Mouse (Mus musculus) embryonic facial prominence, embryonic 12.5 days (tissue): ENCODE data around the gene Farp1. TPM values are rescaled to one million over a fixed set of nuclear protein-coding genes. Genes with fewer than 3 reads are reported as not detected.
"Not testable (repeated sequence)": the region's sequence is repeated elsewhere in the genome, so short reads cannot be mapped to it uniquely, and the experiment has no call there.

Experiments used
- ATAC-seq: fragments of 200-750 bp; cut with Nextera tagmentation; 2 replicates; pipeline ENCODE4 v1.8.0; 2017; ENCODE audit not compliant: insufficient number of reproducible peaks, insufficient read depth, low FRiP score, low TSS enrichment
- H3K27ac ChIP-seq: fragments of 300-500 bp; sonication (generic); 2 replicates; pipeline ENCODE4 v1.5.1; 2016; ENCODE audit warnings: mild to moderate bottlenecking
- H3K27me3 ChIP-seq: fragments of 300-500 bp; sonication (generic); 2 replicates; pipeline ENCODE4 v1.6.1; 2016; ENCODE audit warnings: mild to moderate bottlenecking, moderate library complexity
- H3K36me3 ChIP-seq: fragments of 300-500 bp; sonication (generic); 2 replicates; pipeline ENCODE4 v1.6.1; 2016; ENCODE audit warnings: mild to moderate bottlenecking
- H3K4me1 ChIP-seq: fragments of 300-500 bp; sonication (generic); 2 replicates; pipeline ENCODE4 v1.6.1; 2016
- H3K4me2 ChIP-seq: fragments of 300-500 bp; sonication (generic); replicated peaks from 2 replicates; pipeline ENCODE4 v1.6.1; 2016; ENCODE audit warnings: mild to moderate bottlenecking, moderate library complexity
- H3K4me3 ChIP-seq: fragments of 300-500 bp; sonication (generic); 2 replicates; pipeline ENCODE4 v1.5.1; 2016; ENCODE audit warnings: mild to moderate bottlenecking
- H3K9ac ChIP-seq: fragments of 300-500 bp; sonication (generic); 2 replicates; pipeline ENCODE4 v1.6.1; 2016; ENCODE audit warnings: mild to moderate bottlenecking, moderate library complexity
- H3K9me3 ChIP-seq: fragments of 300-500 bp; sonication (generic); 2 replicates; pipeline ENCODE4 v1.6.1; 2016; ENCODE audit warnings: mild to moderate bottlenecking, moderate library complexity
- WGBS: fragments of 180-500 bp; shearing (Covaris S2); methylation state at CpG from one replicate; pipeline ENCODE4 v1.1.7; 2016; 5-methylcytosine and 5-hydroxymethylcytosine counted together
- polyA plus RNA-seq: library from polyadenylated mRNA; unstranded; fragments of >200 nt; fragmentation: Nextera tagmentation; extraction: Ambion mirVana; gene quantifications from 2 replicates; pipeline ENCODE4 v1.2.1, GENCODE M21; 2016

Farp1 gene
- polyA plus RNA-seq, 1 experiment from 2014 or later = 55.9 TPM

DNA sequence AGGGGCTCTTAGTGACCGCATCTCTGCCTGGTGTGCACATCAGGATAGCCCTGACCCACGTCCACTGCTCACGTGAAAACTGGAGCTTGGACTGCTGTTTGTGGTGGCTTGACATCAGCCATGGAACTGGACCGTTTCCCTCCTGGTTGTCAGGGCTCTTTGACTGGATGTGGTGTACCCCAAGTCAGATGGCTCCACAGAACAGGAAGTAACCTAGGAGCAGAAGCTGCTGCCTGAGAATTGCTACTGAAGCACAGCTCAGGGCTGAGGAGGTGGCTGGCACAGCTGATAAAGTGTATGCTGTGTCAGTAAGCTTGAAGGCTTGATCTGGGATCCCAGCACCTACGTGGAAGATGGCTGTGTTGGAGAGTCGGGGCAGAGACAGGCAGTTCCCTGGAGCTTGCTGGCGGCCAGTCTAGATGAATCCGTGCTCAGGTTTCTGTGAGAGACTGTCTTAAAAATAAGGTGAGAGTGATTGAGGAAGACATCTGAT is 151.4 kb downstream of the Farp1 start:
- Histone ChIP-seq H3K4me1 (peaks cover 3% of the 10 kb centered on the region), H3K9ac (no peak overlapping the region), H3K27me3 (no peaks in the 10 kb centered on the region), H3K27ac (no peak overlapping the region), H3K4me3 (no peak overlapping the region), H3K4me2 (no peak overlapping the region), H3K9me3 (no peaks in the 10 kb centered on the region), H3K36me3 (0 out of 2 replicates have a peak, but pooled peaks cover 14% of the 10 kb centered on the region)
- ATAC-seq = no peak
- WGBS = 83% methylated on average over 8 of the region's 8 CpGs

DNA sequence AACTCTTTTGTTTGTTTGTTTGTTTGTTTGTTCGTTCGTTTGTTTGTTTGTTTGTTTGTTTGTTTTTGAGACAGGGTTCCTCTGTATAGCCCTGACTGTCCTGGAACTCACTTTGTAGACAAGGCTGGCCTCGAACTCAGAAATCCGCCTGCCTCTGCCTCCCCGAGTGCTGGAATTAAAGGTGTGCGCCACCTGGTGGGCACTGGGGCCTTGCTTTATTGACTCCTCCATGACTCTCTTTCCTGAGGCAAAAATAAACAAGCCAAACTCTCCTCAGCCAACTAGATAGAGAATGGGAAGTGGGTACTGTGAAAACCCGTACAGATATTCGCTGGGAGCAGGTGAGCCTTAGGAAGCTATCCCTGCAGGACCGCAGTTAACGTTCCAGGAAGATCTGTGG is 154.8 kb downstream of the Farp1 start:
- not testable (repeated sequence) for H3K4me3 ChIP-seq, ATAC-seq
- 90% methylated on average over 10 of the region's 10 CpGs for WGBS

DNA sequence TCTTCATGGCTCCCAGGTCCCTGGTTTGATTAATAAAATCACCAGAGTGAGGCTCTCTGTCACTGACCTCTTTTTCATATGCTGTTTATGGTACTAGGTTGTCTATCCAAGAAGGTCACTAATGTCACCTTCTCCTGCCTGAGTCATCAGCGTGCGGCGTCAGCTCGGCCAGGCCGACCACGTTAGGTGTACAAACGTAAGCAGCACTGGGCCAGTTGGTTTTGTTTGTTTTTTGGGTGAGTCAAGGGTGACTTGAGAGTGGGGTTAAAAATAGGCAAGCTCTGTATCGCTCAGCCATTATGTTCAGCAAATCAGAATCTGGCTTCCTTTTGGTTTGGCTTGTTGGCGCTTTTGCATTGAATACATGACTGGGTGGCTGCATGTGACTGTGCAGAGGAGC is 155.4 kb downstream of the Farp1 start:
- no peak overlapping the region for H3K9ac ChIP-seq
- H3K27ac ChIP-seq = no peak overlapping the region
- 0 out of 2 replicates have a peak, but pooled peaks cover 14% of the 10 kb centered on the region for H3K36me3 ChIP-seq
- ATAC-seq = no peak
- H3K27me3 ChIP-seq = no peaks in the 10 kb centered on the region
- H3K4me1 ChIP-seq = peaks cover 15% of the 10 kb centered on the region
- no peak overlapping the region for H3K4me3 ChIP-seq
- 90% methylated on average over 9 of the region's 9 CpGs for WGBS
- H3K4me2 ChIP-seq = no peak overlapping the region
- H3K9me3 ChIP-seq = no peaks in the 10 kb centered on the region

More for the DNA sequence above, 154.8 kb downstream of the Farp1 start:
- Histone ChIP-seq H3K4me1 (peaks cover 15% of the 10 kb centered on the region), H3K36me3 (0 out of 2 replicates have a peak, but pooled peaks cover 14% of the 10 kb centered on the region)
- H3K27me3 ChIP-seq, H3K9ac ChIP-seq, H3K4me2 ChIP-seq, H3K27ac ChIP-seq, H3K9me3 ChIP-seq: not testable (repeated sequence)

DNA sequence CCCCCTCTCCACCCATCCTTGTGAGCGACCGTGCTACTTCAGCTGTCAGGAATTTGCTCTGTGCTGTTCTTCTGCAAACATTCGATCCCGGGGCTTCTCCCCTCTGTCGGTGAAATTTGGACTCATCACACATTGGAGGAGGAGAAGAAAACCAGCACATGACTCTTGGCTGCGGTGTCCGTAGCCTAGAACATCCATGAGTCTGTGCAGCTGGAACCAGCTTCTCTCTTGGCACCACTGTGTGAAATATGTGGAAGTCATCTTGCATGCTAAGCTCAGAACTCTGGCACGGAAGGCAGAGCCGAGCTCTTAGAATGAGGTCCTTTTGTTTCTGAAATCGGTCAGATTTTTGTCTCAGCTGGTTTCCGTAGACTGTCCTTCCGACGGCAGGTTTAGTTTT is 156.7 kb downstream of the Farp1 start:
- peaks cover 15% of the 10 kb centered on the region for H3K4me1 ChIP-seq
- H3K9me3 ChIP-seq = no peaks in the 10 kb centered on the region
- no peak for ATAC-seq
- no peak overlapping the region for H3K4me3 ChIP-seq
- 63% methylated on average over 13 of the region's 13 CpGs for WGBS
- H3K27ac ChIP-seq = peak overlapping the region; percentile 51
- no peak overlapping the region for H3K9ac ChIP-seq
- 0 out of 2 replicates have a peak, but pooled peaks cover 15% of the 10 kb centered on the region for H3K36me3 ChIP-seq
- H3K4me2 ChIP-seq = no peak overlapping the region
- no peaks in the 10 kb centered on the region for H3K27me3 ChIP-seq

DNA sequence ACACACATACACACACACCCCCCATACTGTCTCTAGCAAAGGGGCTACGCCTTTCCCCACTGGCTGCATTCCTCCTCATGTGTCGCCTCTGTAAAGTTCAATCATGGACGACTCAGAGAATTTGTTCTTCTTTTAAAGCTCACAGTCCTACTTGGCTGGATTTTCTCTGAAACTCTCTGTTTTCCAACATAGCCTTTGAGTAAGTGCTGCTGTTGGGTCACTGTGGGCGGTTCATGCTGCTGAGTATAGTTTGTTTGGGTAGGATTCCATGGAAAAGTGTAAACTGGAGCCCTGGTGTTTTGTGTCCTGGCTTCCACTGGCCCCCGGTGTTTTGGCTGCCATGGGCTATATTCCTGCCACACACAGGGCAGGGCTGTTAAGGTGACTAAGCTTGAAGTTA is 157.4 kb downstream of the Farp1 start:
- H3K27ac ChIP-seq = peak overlapping the region; percentile 51
- ATAC-seq = no peak
- no peak overlapping the region for H3K9ac ChIP-seq
- no peaks in the 10 kb centered on the region for H3K9me3 ChIP-seq
- H3K4me3 ChIP-seq = no peak overlapping the region
- H3K27me3 ChIP-seq = no peaks in the 10 kb centered on the region
- H3K4me1 ChIP-seq = peaks cover 15% of the 10 kb centered on the region
- no peak overlapping the region for H3K4me2 ChIP-seq
- 71% methylated on average over 5 of the region's 5 CpGs for WGBS
- 0 out of 2 replicates have a peak, but pooled peaks cover 12% of the 10 kb centered on the region for H3K36me3 ChIP-seq

DNA sequence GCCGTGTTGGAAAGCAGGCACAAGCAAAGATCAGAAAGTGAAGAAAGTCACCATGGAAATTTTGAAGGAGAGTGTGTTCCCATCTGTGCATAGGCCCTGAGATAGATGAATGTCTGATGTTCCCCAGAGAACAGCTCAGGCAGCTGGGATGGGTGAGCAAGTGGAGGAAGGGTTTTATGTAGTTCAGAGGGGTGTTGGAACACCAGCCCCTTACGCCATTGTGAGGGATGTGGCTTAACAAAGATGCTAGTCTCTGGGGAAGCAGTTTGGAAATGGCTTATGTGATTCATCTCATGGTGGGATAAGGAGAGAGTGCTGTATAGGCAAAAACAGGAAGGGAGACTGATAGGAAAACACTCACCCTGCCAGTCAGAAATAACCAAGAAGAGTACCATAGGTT is 159.0 kb downstream of the Farp1 start:
- no peak for ATAC-seq
- Histone ChIP-seq H3K4me2 (no peak overlapping the region), H3K4me1 (peaks cover 25% of the 10 kb centered on the region), H3K36me3 (0 out of 2 replicates have a peak, but pooled peaks cover 6% of the 10 kb centered on the region), H3K27ac (no peak overlapping the region), H3K9ac (no peak overlapping the region), H3K27me3 (no peaks in the 10 kb centered on the region), H3K4me3 (no peak overlapping the region), H3K9me3 (no peaks in the 10 kb centered on the region)
- WGBS = 90% methylated on average over 2 of the region's 2 CpGs

DNA sequence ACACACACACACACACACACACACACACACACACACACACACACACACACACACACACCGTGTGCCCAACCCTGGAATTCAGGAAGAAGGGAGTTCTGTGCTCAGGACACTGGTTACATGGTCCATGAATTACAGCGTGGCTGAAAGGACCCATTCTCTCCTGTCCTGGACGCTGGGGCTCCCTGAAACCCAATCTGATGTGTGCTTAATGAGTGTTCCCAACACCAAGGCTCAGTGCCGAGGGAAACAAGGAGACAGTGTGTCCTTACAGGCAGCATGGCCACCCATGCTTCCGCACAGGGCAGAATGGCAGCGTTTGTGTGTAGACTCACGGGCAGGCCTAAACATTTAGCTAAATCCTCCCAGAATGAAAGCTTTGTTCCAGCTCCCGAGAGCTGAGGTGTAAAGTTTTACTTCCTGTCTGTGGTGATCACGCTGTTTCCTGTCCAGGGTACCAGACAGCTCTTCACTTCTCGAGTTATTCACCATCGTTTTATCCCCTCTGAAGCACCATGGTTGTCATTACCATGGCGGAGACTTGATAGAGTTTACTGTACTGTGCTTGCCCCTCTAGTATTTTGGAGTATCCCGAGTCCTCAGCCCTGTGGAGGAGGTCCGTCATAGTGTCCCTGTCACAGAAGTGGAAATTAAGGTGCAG is 164.0 kb downstream of the Farp1 start:
- Histone ChIP-seq H3K36me3 (0 out of 2 replicates have a peak, but pooled peaks cover 6% of the 10 kb centered on the region), H3K27me3 (no peaks in the 10 kb centered on the region), H3K4me1 (peaks cover 34% of the 10 kb centered on the region), H3K9ac (no peak overlapping the region), H3K4me2 (no peak overlapping the region), H3K4me3 (no peak overlapping the region), H3K9me3 (no peaks in the 10 kb centered on the region), H3K27ac (peak overlapping the region; percentile 80)
- ATAC-seq = peak; percentile 85
- 25% methylated on average over 14 of the region's 14 CpGs for WGBS

DNA sequence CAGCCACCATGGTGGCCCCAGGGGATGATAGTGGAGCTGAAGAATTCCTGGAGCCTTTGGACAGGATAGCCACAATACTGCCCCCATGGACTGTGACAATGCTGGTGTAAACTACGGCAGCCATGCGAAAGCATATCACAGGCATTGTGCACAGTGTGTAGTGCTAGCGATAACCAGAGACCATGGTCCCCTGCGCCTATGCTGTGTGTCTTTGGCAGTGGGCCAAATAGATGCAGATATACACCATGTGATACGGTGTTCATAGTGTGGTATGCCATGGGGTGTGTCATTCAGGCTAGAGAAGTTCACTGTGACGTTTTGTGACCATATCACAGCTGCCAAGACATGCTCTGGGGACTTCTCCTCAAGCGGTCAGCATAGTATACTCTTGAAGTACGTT is 164.8 kb downstream of the Farp1 start:
- no peak overlapping the region for H3K4me2 ChIP-seq
- H3K4me1 ChIP-seq = peaks cover 36% of the 10 kb centered on the region
- no peaks in the 10 kb centered on the region for H3K27me3 ChIP-seq
- H3K27ac ChIP-seq = peak overlapping the region; percentile 80
- 0 out of 2 replicates have a peak, but pooled peaks cover 6% of the 10 kb centered on the region for H3K36me3 ChIP-seq
- ATAC-seq = peak; percentile 73
- H3K4me3 ChIP-seq = no peak overlapping the region
- H3K9me3 ChIP-seq = no peaks in the 10 kb centered on the region
- no peak overlapping the region for H3K9ac ChIP-seq
- 54% methylated on average over 8 of the region's 8 CpGs for WGBS

DNA sequence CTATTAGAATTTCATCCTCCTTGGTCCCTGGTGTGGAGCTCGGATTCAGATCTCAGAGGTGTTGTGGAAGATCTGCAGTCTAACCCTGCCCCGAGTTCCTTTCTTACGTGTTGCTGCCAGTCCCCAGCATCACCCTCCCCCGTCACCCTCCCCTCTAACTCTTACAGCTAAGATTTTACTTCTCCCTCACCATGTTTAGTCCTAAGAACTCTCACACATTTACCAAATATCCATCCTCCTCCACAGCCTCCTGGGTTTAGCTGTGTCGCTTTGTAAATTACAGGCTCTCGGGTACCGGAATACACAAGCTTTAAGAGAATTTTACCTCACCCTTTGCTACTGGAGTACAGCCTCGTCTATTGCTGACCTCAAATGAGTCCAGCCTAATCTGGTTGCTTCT is 165.4 kb downstream of the Farp1 start:
- Histone ChIP-seq H3K4me2 (no peak overlapping the region), H3K27me3 (no peaks in the 10 kb centered on the region), H3K9ac (no peak overlapping the region), H3K4me3 (no peak overlapping the region), H3K4me1 (peaks cover 41% of the 10 kb centered on the region), H3K36me3 (0 out of 2 replicates have a peak, but pooled peaks cover 6% of the 10 kb centered on the region), H3K27ac (peak overlapping the region; percentile 80), H3K9me3 (no peaks in the 10 kb centered on the region)
- ATAC-seq = no peak
- 61% methylated on average over 8 of the region's 8 CpGs for WGBS

DNA sequence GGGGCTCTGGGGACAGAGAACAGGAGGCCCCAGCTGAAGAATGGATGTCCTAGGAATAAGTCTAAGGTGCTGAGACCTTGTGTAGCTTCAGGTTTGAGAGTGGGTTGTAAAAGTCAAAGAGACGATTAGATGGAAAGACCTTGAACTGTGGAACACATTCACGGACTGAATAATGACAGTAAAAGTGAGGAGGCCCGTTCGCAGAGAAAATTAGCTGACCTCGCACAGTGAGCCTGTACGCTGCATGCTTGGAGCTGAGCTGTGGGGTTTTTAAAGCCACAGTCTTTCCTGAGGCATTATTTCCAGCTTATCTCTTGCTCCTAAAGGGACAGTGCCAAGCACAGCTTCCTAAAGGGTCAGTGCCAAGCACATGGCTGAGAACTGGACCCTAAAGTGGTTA is 166.2 kb downstream of the Farp1 start:
- Histone ChIP-seq H3K4me3 (no peak overlapping the region), H3K27ac (0 out of 2 replicates have a peak overlapping the region, but pooled peaks have one; percentile 36), H3K9ac (no peak overlapping the region), H3K27me3 (no peaks in the 10 kb centered on the region), H3K9me3 (no peaks in the 10 kb centered on the region), H3K36me3 (0 out of 2 replicates have a peak, but pooled peaks cover 5% of the 10 kb centered on the region), H3K4me1 (peaks cover 45% of the 10 kb centered on the region), H3K4me2 (no peak overlapping the region)
- ATAC-seq = no peak
- 76% methylated on average over 6 of the region's 6 CpGs for WGBS

DNA sequence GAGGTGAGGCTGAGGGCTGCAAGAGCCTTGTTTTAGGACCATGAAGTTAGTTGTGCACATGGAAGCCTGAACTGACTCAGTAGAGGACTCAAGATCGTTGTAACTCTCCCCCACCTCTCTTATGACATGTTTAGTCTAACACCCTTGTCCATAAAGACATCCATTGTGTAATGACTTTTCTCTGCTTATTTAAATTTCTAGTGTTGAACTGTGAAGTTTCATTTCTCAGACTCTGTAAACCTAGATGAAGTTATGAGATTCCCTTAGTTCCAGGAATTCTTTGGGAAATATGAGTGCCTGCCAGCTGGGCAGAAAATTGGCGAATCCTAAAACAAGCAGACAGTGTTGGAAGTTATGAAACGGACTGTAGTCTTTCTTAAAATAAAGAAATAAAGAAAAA is 170.5 kb downstream of the Farp1 start:
- 43% methylated on average over 3 of the region's 3 CpGs for WGBS
- H3K27ac ChIP-seq = peak overlapping the region; percentile 75
- ATAC-seq = no peak

More for the DNA sequence above, 170.5 kb downstream of the Farp1 start:
- peaks cover 23% of the 10 kb centered on the region; the same call in 1 of the 2 replicates for H3K4me1 ChIP-seq
- peaks cover 19% of the 10 kb centered on the region; the same call in 1 of the 2 replicates for H3K36me3 ChIP-seq
- no peak overlapping the region for H3K4me2 ChIP-seq
- H3K9ac ChIP-seq = no peak overlapping the region
- H3K4me3 ChIP-seq = no peak overlapping the region
- no peaks in the 10 kb centered on the region for H3K9me3 ChIP-seq
- no peaks in the 10 kb centered on the region for H3K27me3 ChIP-seq
